In the genomic region with DNA sequence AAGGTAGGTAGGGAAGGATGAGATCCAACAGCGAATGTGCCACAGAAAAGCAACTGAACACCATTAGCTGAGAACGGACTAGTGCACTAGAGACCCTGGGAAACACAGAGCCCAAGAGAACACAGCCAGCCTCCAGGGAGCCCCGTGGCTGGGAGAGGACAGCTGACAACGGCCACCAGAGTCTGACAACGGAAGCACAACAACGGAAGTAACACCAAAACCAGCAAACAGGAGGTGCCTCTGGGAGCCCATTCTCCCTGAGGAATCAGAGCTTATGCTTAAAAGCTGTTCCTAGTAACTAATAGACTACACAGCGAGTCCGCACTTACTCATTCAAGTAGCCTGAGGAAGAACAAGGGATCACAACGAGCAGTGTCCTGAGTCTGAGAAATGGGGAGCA, we compare ENCODE assay signal across 21 mouse cellular contexts. TPM values are rescaled to one million over a fixed set of nuclear protein-coding genes. Genes with fewer than 3 reads are reported as not detected.
DNase-seq lines count a peak whose midpoint lies in the region; ATAC-seq and TF ChIP-seq lines count a peak whose summit lies in the region.
"Had no signal": no experiment of that assay in that cellular context is flagged by ENCODE, and none has a peak within 500 bp of the region (broad histone marks: within the 10 kb centered on the region; RNA-seq: fewer than 3 reads in every experiment).

No protein-coding gene starts in this region.

- no peak for DNase-seq in forebrain, postnatal 0 days
- no peak for DNase-seq in forebrain, embryonic 10.5 days (ENCODE audit: extremely low spot score, low spot score)
- peak; percentile 21 for DNase-seq in liver, postnatal 0 days
- DNase-seq in liver, embryonic 11.5 days (ENCODE audit: low spot score), result no peak
- peak; percentile 51 for DNase-seq in heart, adult 8-10 months (ENCODE audit: low spot score)
- DNase-seq in retina, embryonic 14.5 days (ENCODE audit: low spot score), result no peak
- DNase-seq: adrenal gland, adult 8-10 months; cerebellum, adult 11-12 months; cerebellum, postnatal 36 days; kidney, adult 9 months; liver had no signal

- WGBS in forebrain, postnatal 0 days, result 75% methylated on average over 9 of the region's 9 CpGs
- WGBS in forebrain, embryonic 10.5 days, result 80% methylated on average over 9 of the region's 9 CpGs
- 57% methylated on average over 9 of the region's 9 CpGs for WGBS in liver, postnatal 0 days (ENCODE audit: insufficient replicate concordance)
- WGBS in liver, embryonic 11.5 days, result 63% methylated on average over 9 of the region's 9 CpGs

- ATAC-seq in forebrain, postnatal 0 days, result no peak
- no peak for ATAC-seq in liver, postnatal 0 days
- no peak for ATAC-seq in liver, embryonic 11.5 days (replicated peaks; ENCODE audit: low FRiP score)
- ATAC-seq in neutrophil, adult 5-6 weeks (ENCODE audit: extremely low read depth, insufficient number of reproducible peaks, low FRiP score, poor library complexity, severe bottlenecking), result 0 out of 2 replicates have a peak, but pooled peaks have one; percentile 24

- H3K27me3 ChIP-seq in forebrain, postnatal 0 days (ENCODE audit: insufficient read depth, low read length), result no peaks in the 10 kb centered on the region
- no peaks in the 10 kb centered on the region for H3K27me3 ChIP-seq in forebrain, embryonic 10.5 days (ENCODE audit: poor library complexity, severe bottlenecking)
- no peaks in the 10 kb centered on the region for H3K27me3 ChIP-seq in liver, postnatal 0 days (ENCODE audit: insufficient read depth, low read length)
- H3K27me3 ChIP-seq in liver, embryonic 11.5 days (replicated peaks; ENCODE audit: control insufficient read depth, insufficient read depth, low read length), result no peaks in the 10 kb centered on the region
- H3K27me3 ChIP-seq: hindbrain, embryonic 13.5 days; stomach, embryonic 15.5 days had no signal

- peak overlapping the region; percentile 80 for H3K27ac ChIP-seq in forebrain, postnatal 0 days (ENCODE audit: low read depth, low read length)
- H3K27ac ChIP-seq in forebrain, embryonic 10.5 days, result no peak overlapping the region
- no peak overlapping the region for H3K27ac ChIP-seq in liver, postnatal 0 days (ENCODE audit: low read depth)
- H3K27ac ChIP-seq in liver, embryonic 11.5 days (ENCODE audit: low read depth, low read length), result no peak overlapping the region
- H3K27ac ChIP-seq: embryonic facial prominence, embryonic 10.5 days; hindbrain, embryonic 13.5 days; midbrain, embryonic 10.5 days; stomach, embryonic 15.5 days had no signal

- no peak for TF ChIP-seq CTCF in forebrain, postnatal 0 days (IDR thresholded peaks at IDR 0.05; ENCODE audit: low read depth)
- TF ChIP-seq CTCF in liver, postnatal 0 days (IDR thresholded peaks at IDR 0.05; ENCODE audit: low read depth), result no peak

- H3K4me3 ChIP-seq in forebrain, postnatal 0 days (ENCODE audit: low read depth, low read length), result no peak overlapping the region
- no peak overlapping the region for H3K4me3 ChIP-seq in forebrain, embryonic 10.5 days
- no peak overlapping the region for H3K4me3 ChIP-seq in liver, postnatal 0 days (ENCODE audit: low read depth, low read length)
- H3K4me3 ChIP-seq in liver, embryonic 11.5 days (ENCODE audit: low read depth, low read length), result no peak overlapping the region
- H3K4me3 ChIP-seq: embryonic facial prominence, embryonic 10.5 days; hindbrain, embryonic 13.5 days; midbrain, embryonic 10.5 days; stomach, embryonic 15.5 days had no signal

- H3K4me2 ChIP-seq in forebrain, postnatal 0 days (ENCODE audit: low read depth), result no peak overlapping the region
- 0 out of 2 replicates have a peak overlapping the region, but pooled peaks have one; percentile 31 for H3K4me2 ChIP-seq in liver, postnatal 0 days (ENCODE audit: low read depth, low read length)
- H3K4me2 ChIP-seq in liver, embryonic 11.5 days, result no peak overlapping the region
- H3K4me2 ChIP-seq: hindbrain, embryonic 13.5 days; stomach, embryonic 15.5 days had no signal

- peaks cover 10% of the 10 kb centered on the region; the same call in 1 of the 2 replicates for H3K4me1 ChIP-seq in forebrain, postnatal 0 days (ENCODE audit: insufficient read depth)
- peaks cover 17% of the 10 kb centered on the region for H3K4me1 ChIP-seq in forebrain, embryonic 10.5 days
- H3K4me1 ChIP-seq in liver, postnatal 0 days (ENCODE audit: insufficient read depth), result no peaks in the 10 kb centered on the region
- H3K4me1 ChIP-seq in liver, embryonic 11.5 days (replicated peaks; ENCODE audit: control insufficient read depth, insufficient read depth, low read length), result no peaks in the 10 kb centered on the region
- H3K4me1 ChIP-seq: stomach, embryonic 15.5 days had no signal

- H3K9me3 ChIP-seq in forebrain, postnatal 0 days (ENCODE audit: low read length), result no peaks in the 10 kb centered on the region
- H3K9me3 ChIP-seq in forebrain, embryonic 10.5 days, result no peaks in the 10 kb centered on the region
- H3K9me3 ChIP-seq in liver, postnatal 0 days (ENCODE audit: low read length), result no peaks in the 10 kb centered on the region
- H3K9me3 ChIP-seq in liver, embryonic 11.5 days (ENCODE audit: control insufficient read depth, low read length), result no peaks in the 10 kb centered on the region
- H3K9me3 ChIP-seq: embryonic facial prominence, embryonic 10.5 days; hindbrain, embryonic 13.5 days; midbrain, embryonic 10.5 days; stomach, embryonic 15.5 days had no signal

- no peak for TF ChIP-seq EP300 in liver, postnatal 0 days (IDR thresholded peaks at IDR 0.05; ENCODE audit: low read depth)

- H3K36me3 ChIP-seq in forebrain, postnatal 0 days (ENCODE audit: insufficient read depth), result no peaks in the 10 kb centered on the region
- no peaks in the 10 kb centered on the region for H3K36me3 ChIP-seq in forebrain, embryonic 10.5 days (replicated peaks)
- H3K36me3 ChIP-seq in liver, postnatal 0 days (replicated peaks; ENCODE audit: insufficient read depth, low read length), result no peaks in the 10 kb centered on the region
- H3K36me3 ChIP-seq in liver, embryonic 11.5 days (ENCODE audit: control insufficient read depth, insufficient read depth, low read length), result no peaks in the 10 kb centered on the region
- H3K36me3 ChIP-seq: embryonic facial prominence, embryonic 10.5 days; hindbrain, embryonic 13.5 days; midbrain, embryonic 10.5 days; stomach, embryonic 15.5 days had no signal

- no peak overlapping the region for H3K9ac ChIP-seq in forebrain, postnatal 0 days
- H3K9ac ChIP-seq in liver, postnatal 0 days (replicated peaks), result no peak overlapping the region
- H3K9ac ChIP-seq in liver, embryonic 11.5 days (ENCODE audit: low read depth, low read length), result no peak overlapping the region
- H3K9ac ChIP-seq: hindbrain, embryonic 13.5 days; stomach, embryonic 15.5 days had no signal

RNA-seq across cellular contexts. Expression of a gene that starts 1.1 kb away (rescaled TPM):
- total RNA-seq in forebrain, postnatal 0 days (2014; rRNA removed), result 0.15 and 0.48 TPM in 2 replicates
- polyA plus RNA-seq in forebrain, postnatal 0 days (2015; fragmentation: Nextera tagmentation; extraction: Ambion mirVana), result 0.09 and 0.19 TPM in 2 replicates
- polyA plus RNA-seq in forebrain, embryonic 10.5 days (2016; fragmentation: Nextera tagmentation; extraction: Ambion mirVana), result not detected in 2 replicates
- not detected in 2 replicates for polyA plus RNA-seq in liver, postnatal 0 days (2015; fragmentation: Nextera tagmentation; extraction: Ambion mirVana)
- not detected in 2 replicates for polyA plus RNA-seq in liver, embryonic 11.5 days (2014; fragmentation: Nextera tagmentation; extraction: Ambion mirVana)
- total RNA-seq in heart, adult 8-10 months (2022), result not detected
- total RNA-seq in neutrophil, adult 5-6 weeks (2017), result not detected in 2 replicates
- total RNA-seq: adrenal gland, adult 8-10 months; left cerebral cortex, postnatal 36 days had no signal
- polyA plus RNA-seq: brain, embryonic 14.5 days; embryonic facial prominence, embryonic 10.5 days; heart, embryonic 14.5 days; hindbrain, embryonic 13.5 days; large intestine, adult 2 months; midbrain, embryonic 10.5 days; neural tube, embryonic 11.5 days had no signal

RNA-seq across cellular contexts. Expression of a gene that starts 16.9 kb away (rescaled TPM):
- 26.7 and 27.8 TPM in 2 replicates for total RNA-seq in forebrain, postnatal 0 days (2014; rRNA removed)
- polyA plus RNA-seq in forebrain, postnatal 0 days (2015; fragmentation: Nextera tagmentation; extraction: Ambion mirVana), result 18.8 and 22.5 TPM in 2 replicates
- polyA plus RNA-seq in forebrain, embryonic 10.5 days (2016; fragmentation: Nextera tagmentation; extraction: Ambion mirVana), result 29.1 TPM in 2 replicates
- 11.7 and 16.2 TPM in 2 replicates for polyA plus RNA-seq in liver, postnatal 0 days (2015; fragmentation: Nextera tagmentation; extraction: Ambion mirVana)
- 26.3 and 28.2 TPM in 2 replicates for polyA plus RNA-seq in liver, embryonic 11.5 days (2014; fragmentation: Nextera tagmentation; extraction: Ambion mirVana)
- total RNA-seq in heart, adult 8-10 months (2022), result 10 to 100 TPM; 30.2 to 37.8 (median 35.0) TPM
- total RNA-seq in neutrophil, adult 5-6 weeks (2017), result 12.4 and 12.6 TPM in 2 replicates

RNA-seq across cellular contexts. Expression of a gene that starts 17.1 kb away (rescaled TPM):
- 301 and 341 TPM in 2 replicates for total RNA-seq in forebrain, postnatal 0 days (2014; rRNA removed)
- 537 and 561 TPM in 2 replicates for polyA plus RNA-seq in forebrain, postnatal 0 days (2015; fragmentation: Nextera tagmentation; extraction: Ambion mirVana)
- 195 and 203 TPM in 2 replicates for polyA plus RNA-seq in forebrain, embryonic 10.5 days (2016; fragmentation: Nextera tagmentation; extraction: Ambion mirVana)
- 157 and 162 TPM in 2 replicates for polyA plus RNA-seq in liver, postnatal 0 days (2015; fragmentation: Nextera tagmentation; extraction: Ambion mirVana)
- polyA plus RNA-seq in liver, embryonic 11.5 days (2014; fragmentation: Nextera tagmentation; extraction: Ambion mirVana), result 260 and 281 TPM in 2 replicates
- 10 to 100 TPM; 21.9 to 27.8 (median 25.9) TPM for total RNA-seq in heart, adult 8-10 months (2022)
- total RNA-seq in neutrophil, adult 5-6 weeks (2017), result 356 and 382 TPM in 2 replicates

RNA-seq across cellular contexts. Expression of a gene that starts 50.7 kb away (rescaled TPM):
- 2.3 and 4.1 TPM in 2 replicates for total RNA-seq in forebrain, postnatal 0 days (2014; rRNA removed)
- 1.9 and 2.0 TPM in 2 replicates for polyA plus RNA-seq in forebrain, postnatal 0 days (2015; fragmentation: Nextera tagmentation; extraction: Ambion mirVana)
- polyA plus RNA-seq in forebrain, embryonic 10.5 days (2016; fragmentation: Nextera tagmentation; extraction: Ambion mirVana), result 2.1 and 2.7 TPM in 2 replicates
- 12.5 and 13.8 TPM in 2 replicates for polyA plus RNA-seq in liver, postnatal 0 days (2015; fragmentation: Nextera tagmentation; extraction: Ambion mirVana)
- polyA plus RNA-seq in liver, embryonic 11.5 days (2014; fragmentation: Nextera tagmentation; extraction: Ambion mirVana), result 12.6 and 13.9 TPM in 2 replicates
- total RNA-seq in heart, adult 8-10 months (2022), result 1 to 10 TPM; 2.3 to 4.3 (median 3.9) TPM
- total RNA-seq in neutrophil, adult 5-6 weeks (2017), result 637 and 647 TPM in 2 replicates

Comparison
In these comparisons a context has a peak if more than half of its experiments do, and no peak if none do; other contexts are left out.
1. DNase-seq: peak in liver, postnatal 0 days (single experiment) and heart, adult 8-10 months (single experiment); none in forebrain, postnatal 0 days (single experiment), forebrain, embryonic 10.5 days (single experiment), liver, embryonic 11.5 days (single experiment) and retina, embryonic 14.5 days (single experiment).